Mouse (Mus musculus): ENCODE measurements at regions not wholly inside any gene's neighbourhood (a gene's known extent, or its start where the extent isn't known, plus 50 kb on each side); places are given as distances from the start of the nearest gene placed in this dataset.

- no peak for TF ChIP-seq ZNF384 (IDR thresholded peaks at IDR 0.05; ENCODE audit: low read depth, low read length)
- no peak for TF ChIP-seq USF1 (IDR thresholded peaks at IDR 0.05; ENCODE audit: low read depth, low read length)
- TF ChIP-seq MEF2A (IDR thresholded peaks at IDR 0.05; ENCODE audit: extremely low read depth, insufficient replicate concordance, low read depth, low read length, poor library complexity, severe bottlenecking): no peak
- no peak for TF ChIP-seq CTCF (IDR thresholded peaks at IDR 0.05 in 2 of 3, conservative IDR thresholded peaks at IDR 0.05 in 1 of 3; ENCODE audit: control insufficient read depth in 1 of 3, insufficient read depth in 1 of 3, low read depth in 2 of 3, low read length in 3 of 3, poor library complexity in 1 of 3, severe bottlenecking in 1 of 3)
- no peak for TF ChIP-seq ZMIZ1 (IDR thresholded peaks at IDR 0.05; ENCODE audit: low read depth, low read length)
- no peak for TF ChIP-seq TBP (IDR thresholded peaks at IDR 0.05; ENCODE audit: low read depth, low read length)
- no peak for TF ChIP-seq POLR2A (IDR thresholded peaks at IDR 0.05; ENCODE audit: control insufficient read depth in 1 of 2, insufficient read depth in 1 of 2, low read depth in 1 of 2, low read length in 2 of 2, poor library complexity in 1 of 2)
Measured at GRCm38 (mm10) chr19:59846807-59847206, 96.6 kb downstream of the Rab11fip2 start.
